Mouse (Mus musculus) midbrain, embryonic 10.5 days (tissue): ENCODE results near the gene Hnrnpul2. TPM values are rescaled to one million over a fixed set of nuclear protein-coding genes. Genes with fewer than 3 reads are reported as not detected.

ENCODE experiments used
- DNase-seq: peaks from one replicate; pipeline ENCODE4 v3.0.0-alpha.2; 2017; ENCODE audit warnings: low spot score
- H3K27ac ChIP-seq: fragments of 300-500 bp; sonication (generic); replicated peaks from 2 replicates; pipeline ENCODE4 v1.5.1; 2016; ENCODE audit warnings: mild to moderate bottlenecking
- H3K27me3 ChIP-seq: fragments of 300-500 bp; sonication (generic); 2 replicates; pipeline ENCODE4 v1.6.1; 2016; ENCODE audit warnings: low read depth, mild to moderate bottlenecking; ENCODE audit not compliant: poor library complexity, severe bottlenecking
- H3K36me3 ChIP-seq: fragments of 300-500 bp; sonication (generic); 2 replicates; pipeline ENCODE4 v1.6.1; 2016; ENCODE audit warnings: mild to moderate bottlenecking, moderate library complexity
- H3K4me1 ChIP-seq: fragments of 300-500 bp; sonication (generic); 2 replicates; pipeline ENCODE4 v1.6.1; 2016
- H3K4me3 ChIP-seq: fragments of 300-500 bp; sonication (generic); 2 replicates; pipeline ENCODE4 v1.5.1; 2016; ENCODE audit warnings: mild to moderate bottlenecking, moderate library complexity
- H3K9me3 ChIP-seq: fragments of 300-500 bp; sonication (generic); replicated peaks from 2 replicates; pipeline ENCODE4 v1.6.1; 2016; ENCODE audit warnings: mild to moderate bottlenecking
- WGBS: fragments of 180-500 bp; shearing (Covaris S2); methylation state at CpG from one replicate; pipeline ENCODE4 v1.1.7; 2016; 5-methylcytosine and 5-hydroxymethylcytosine counted together
- polyA plus RNA-seq: library from polyadenylated mRNA; unstranded; fragments of >200 nt; fragmentation: Nextera tagmentation; extraction: Ambion mirVana; gene quantifications from 2 replicates; pipeline ENCODE4 v1.2.1, GENCODE M21; 2016

Hnrnpul2 gene
- polyA plus RNA-seq = 4.3 and 4.4 TPM in 2 replicates

DNA sequence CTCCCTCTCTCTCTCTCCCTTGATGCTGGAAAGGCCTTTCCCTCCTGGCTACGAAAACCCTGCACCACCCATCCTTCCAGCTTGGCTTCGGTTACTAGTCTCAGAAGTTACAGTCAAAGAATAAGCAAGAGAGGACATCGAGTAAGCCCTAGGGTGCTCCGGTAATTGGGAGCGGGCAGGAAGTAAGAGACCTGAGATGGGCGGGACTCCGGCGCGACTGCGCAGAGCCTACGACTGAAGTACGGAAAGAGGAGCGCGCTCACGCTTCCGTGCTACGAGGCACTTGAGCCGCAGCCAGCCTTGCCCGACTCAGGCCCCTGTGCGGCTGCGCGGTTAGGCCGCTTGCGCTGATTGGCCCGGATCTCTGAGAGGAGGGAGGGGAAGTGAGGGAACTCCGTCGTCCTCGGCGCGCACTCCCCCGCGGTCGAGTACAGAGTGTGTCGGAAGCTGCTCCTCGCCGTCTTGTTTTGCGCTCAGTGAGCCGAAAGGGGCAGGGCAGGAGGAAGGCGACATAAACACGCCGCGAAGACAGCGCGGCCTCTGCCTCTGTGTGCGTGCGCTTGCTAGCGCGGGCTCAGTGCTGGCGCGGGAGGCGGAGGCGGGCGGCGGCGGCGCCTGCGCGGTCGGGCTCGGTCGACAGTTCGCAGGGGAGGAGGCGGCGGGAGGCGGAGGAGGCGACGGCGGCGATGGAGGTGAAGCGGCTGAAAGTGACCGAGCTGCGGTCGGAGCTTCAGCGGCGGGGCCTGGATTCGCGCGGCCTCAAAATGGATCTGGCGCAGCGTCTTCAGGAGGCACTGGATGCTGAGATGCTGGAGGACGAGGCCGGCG lies at the start of gene Hnrnpul2:
Gene Hnrnpul2 (plus strand): TSS at position 415 of the 828 bp plus-strand sequence.
- peak; percentile 97 for DNase-seq
- H3K36me3 ChIP-seq = peaks cover 58% of the 10 kb centered on the region
- H3K4me3 ChIP-seq = peak within 1 kb of the TSS; percentile 100
- H3K27ac ChIP-seq = peak within 1 kb of the TSS; percentile 98
- no peaks in the 10 kb centered on the region for H3K27me3 ChIP-seq
- WGBS = under 1% methylated on average over 83 of the region's 83 CpGs
- peaks cover 46% of the 10 kb centered on the region for H3K4me1 ChIP-seq
- H3K9me3 ChIP-seq = no peaks in the 10 kb centered on the region

- no peaks in the 10 kb centered on the region for H3K27me3 ChIP-seq
- 18% methylated on average over 29 of the region's 29 CpGs for WGBS
- DNase-seq = peak; percentile 83
- peaks cover 1% of the 10 kb centered on the region; the same call in 1 of the 2 replicates for H3K9me3 ChIP-seq
- H3K4me1 ChIP-seq = peaks cover 42% of the 10 kb centered on the region
- peak within 1 kb of the TSS; percentile 89 for H3K4me3 ChIP-seq
- peak within 1 kb of the TSS; percentile 98 for H3K27ac ChIP-seq
- H3K36me3 ChIP-seq = peaks cover 76% of the 10 kb centered on the region
Measured at GRCm38 (mm10) chr19:8770567-8771270, 49.1 kb upstream of the Hnrnpul2 start, which contains the start of gene Tmem223. TSS of gene Tmem223 (plus strand) at chr19:8770996.

DNA sequence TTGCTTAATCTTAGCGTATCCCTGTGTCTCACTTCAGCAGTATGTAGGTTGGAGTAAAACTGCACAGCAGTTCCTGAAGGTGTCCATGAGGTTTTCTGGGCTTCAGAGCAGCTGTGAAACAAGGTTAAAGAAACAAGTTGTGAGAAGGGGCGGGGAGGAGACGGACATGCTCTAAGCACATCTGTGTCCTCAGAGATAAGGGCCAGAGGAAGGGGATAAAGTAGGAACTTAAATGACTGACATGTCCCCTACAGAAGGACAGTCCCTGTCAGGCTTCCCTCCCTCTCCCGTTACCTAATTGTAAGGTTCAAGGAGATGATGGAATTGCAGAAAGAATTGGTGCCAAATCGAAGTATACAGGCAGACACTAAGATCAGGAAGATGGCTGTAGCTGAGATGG lies 46.8 kb upstream of the Hnrnpul2 start:
- Histone ChIP-seq H3K4me1 (peaks cover 49% of the 10 kb centered on the region), H3K27ac (peak overlapping the region; percentile 98; the same call in 1 of the 2 replicates), H3K27me3 (no peaks in the 10 kb centered on the region), H3K9me3 (no peaks in the 10 kb centered on the region), H3K4me3 (peak overlapping the region; percentile 89), H3K36me3 (peaks cover 56% of the 10 kb centered on the region)
- WGBS = 88% methylated on average over 5 of the region's 5 CpGs
- no peak for DNase-seq

GRCm38 (mm10) chr19:8773409-8773808 lies 46.4 kb upstream of the Hnrnpul2 start:
- H3K27ac ChIP-seq = peak overlapping the region; percentile 98
- peak; percentile 14 for DNase-seq
- H3K4me1 ChIP-seq = peaks cover 49% of the 10 kb centered on the region
- H3K36me3 ChIP-seq = peaks cover 56% of the 10 kb centered on the region
- no peaks in the 10 kb centered on the region for H3K9me3 ChIP-seq
- H3K27me3 ChIP-seq = no peaks in the 10 kb centered on the region
- H3K4me3 ChIP-seq = peak overlapping the region; percentile 89
- WGBS = 66% methylated on average over 6 of the region's 6 CpGs

DNA sequence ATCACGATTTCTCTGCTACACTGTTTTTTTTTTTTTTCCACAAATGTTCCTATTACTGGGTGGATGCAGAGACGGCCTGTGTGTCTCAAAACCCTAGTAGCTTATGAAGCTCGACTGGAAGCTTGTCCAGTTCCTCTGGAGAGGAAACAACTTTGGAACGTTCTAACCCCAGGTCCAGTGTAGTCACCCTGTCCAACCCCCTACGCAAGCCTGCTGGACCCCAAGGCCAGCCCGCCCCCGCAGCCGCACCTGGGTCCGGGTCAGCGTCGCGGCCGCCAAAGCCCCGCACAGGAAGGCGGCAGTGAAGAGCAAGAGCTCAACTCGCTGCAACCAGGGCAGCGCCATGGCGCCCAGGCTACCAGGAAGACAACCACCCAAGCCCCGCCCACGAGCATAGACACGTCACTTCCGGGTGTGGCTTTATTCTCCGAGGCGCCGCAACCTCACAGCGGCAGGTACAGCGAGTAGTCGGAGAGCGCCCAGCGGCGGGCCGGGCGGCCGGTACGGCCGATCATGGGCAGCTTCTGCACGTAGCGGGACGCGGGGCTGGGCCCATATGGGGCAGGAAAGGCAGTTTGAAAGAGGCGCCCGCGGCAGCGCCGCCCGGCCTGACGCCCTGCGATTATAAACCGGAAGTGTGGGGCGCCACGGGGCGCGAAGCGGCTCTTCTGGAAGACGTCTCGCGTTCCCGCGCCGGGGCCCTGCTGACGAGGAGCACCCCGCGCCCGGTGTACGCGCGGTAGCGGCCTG lies 45.5 kb upstream of the Hnrnpul2 start, which contains the start of gene Tmem179b:
Gene Tmem179b (minus strand): TSS at position 382 of the 750 bp plus-strand sequence.
- peak within 1 kb of the TSS; percentile 89 for H3K4me3 ChIP-seq

DNA sequence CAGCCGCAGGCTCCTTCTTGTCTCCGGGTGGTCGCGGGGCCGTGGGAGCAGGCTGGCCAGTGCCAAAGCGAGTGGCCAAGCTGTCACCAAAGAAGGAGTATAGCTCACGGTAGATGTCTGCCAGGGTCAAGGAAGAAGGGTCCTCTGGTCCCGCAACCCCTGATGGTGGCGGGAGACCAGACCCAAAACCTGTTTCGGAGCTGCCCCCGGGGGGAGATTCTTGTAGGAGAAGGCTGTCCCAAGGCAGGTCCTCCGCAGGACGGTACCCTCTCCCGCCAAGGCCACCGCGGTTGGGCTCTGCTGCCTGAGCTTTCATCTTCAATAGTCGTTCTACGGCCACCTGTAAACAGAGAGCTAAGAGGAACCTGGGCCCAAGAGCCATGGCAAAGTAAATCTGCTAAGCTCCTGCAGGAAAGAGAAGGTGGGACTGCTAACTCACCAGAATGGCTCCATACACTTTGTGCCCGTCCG lies 44.8 kb upstream of the Hnrnpul2 start:
- Histone ChIP-seq H3K27me3 (no peaks in the 10 kb centered on the region), H3K4me1 (peaks cover 49% of the 10 kb centered on the region), H3K4me3 (peak overlapping the region; percentile 89), H3K9me3 (no peaks in the 10 kb centered on the region), H3K27ac (peak overlapping the region; percentile 98), H3K36me3 (peaks cover 55% of the 10 kb centered on the region)
- 7% methylated on average over 20 of the region's 20 CpGs for WGBS
- no peak for DNase-seq

More for the DNA sequence above, 45.5 kb upstream of the Hnrnpul2 start, which contains the start of gene Tmem179b:
- DNase-seq = peak; percentile 97
- peaks cover 56% of the 10 kb centered on the region for H3K36me3 ChIP-seq
- H3K27ac ChIP-seq = peak within 1 kb of the TSS; percentile 98
- no peaks in the 10 kb centered on the region for H3K9me3 ChIP-seq
- peaks cover 49% of the 10 kb centered on the region for H3K4me1 ChIP-seq
- under 1% methylated on average over 68 of the region's 68 CpGs for WGBS
- no peaks in the 10 kb centered on the region for H3K27me3 ChIP-seq

DNA sequence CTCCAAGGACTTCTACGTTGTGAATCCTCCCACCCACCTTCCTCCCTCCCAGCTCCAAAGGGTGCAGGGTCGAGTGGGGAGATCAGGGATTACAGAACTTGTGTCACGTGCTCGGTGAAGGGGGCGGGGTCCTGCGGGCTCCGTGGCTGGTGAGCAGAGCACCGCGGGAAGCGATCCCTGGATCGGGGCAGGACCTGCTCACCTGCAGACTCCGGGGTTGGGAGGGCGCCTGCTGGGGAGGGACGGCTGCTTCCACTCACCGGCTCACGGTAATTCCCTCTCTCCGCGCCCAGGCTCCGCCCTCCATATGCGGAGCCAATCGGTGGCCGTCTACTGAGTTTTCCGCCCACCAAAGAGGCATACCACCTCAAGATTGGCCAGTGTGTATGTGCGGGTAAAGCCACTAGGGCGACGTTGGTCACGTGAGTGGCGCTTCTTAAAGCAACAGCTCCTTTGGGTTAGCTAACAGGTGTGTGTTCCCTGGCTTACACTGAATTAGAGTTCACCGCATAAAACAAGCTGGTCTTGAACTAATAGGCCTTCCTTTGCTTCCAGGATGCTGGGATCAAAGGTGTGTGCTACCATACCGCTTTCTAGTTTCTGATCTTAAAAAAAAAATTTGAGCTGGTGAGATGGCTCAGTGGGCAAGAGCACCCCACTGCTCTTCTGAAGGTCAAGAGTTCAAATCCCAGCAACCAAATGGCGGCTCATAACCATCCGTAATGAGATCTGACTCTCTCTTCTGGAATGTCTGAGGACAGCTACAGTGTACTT lies 33.6 kb upstream of the Hnrnpul2 start, which contains the start of gene Taf6l:
Gene Taf6l (minus strand): TSS at position 410 of the 774 bp plus-strand sequence.
- H3K9me3 ChIP-seq = no peaks in the 10 kb centered on the region
- H3K27me3 ChIP-seq = no peaks in the 10 kb centered on the region
- H3K4me3 ChIP-seq = peak within 1 kb of the TSS; percentile 73
- peaks cover 39% of the 10 kb centered on the region for H3K36me3 ChIP-seq
- 1% methylated on average over 32 of the region's 32 CpGs for WGBS
- peak within 1 kb of the TSS; percentile 89 for H3K27ac ChIP-seq
- DNase-seq = peak; percentile 91
- peaks cover 27% of the 10 kb centered on the region for H3K4me1 ChIP-seq

GRCm38 (mm10) chr19:8788521-8788920 lies 31.3 kb upstream of the Hnrnpul2 start:
- Histone ChIP-seq H3K36me3 (peaks cover 35% of the 10 kb centered on the region), H3K27me3 (no peaks in the 10 kb centered on the region), H3K27ac (no peak overlapping the region), H3K4me3 (no peak overlapping the region), H3K4me1 (peaks cover 27% of the 10 kb centered on the region), H3K9me3 (0 out of 2 replicates have a peak, but pooled peaks cover 5% of the 10 kb centered on the region)
- DNase-seq = no peak
- 26% methylated on average over 3 of the region's 3 CpGs for WGBS

- Histone ChIP-seq H3K9me3 (0 out of 2 replicates have a peak, but pooled peaks cover 5% of the 10 kb centered on the region), H3K4me1 (peaks cover 27% of the 10 kb centered on the region), H3K4me3 (no peak overlapping the region), H3K27me3 (no peaks in the 10 kb centered on the region), H3K36me3 (peaks cover 35% of the 10 kb centered on the region), H3K27ac (no peak overlapping the region)
- no peak for DNase-seq
- WGBS = 81% methylated on average over 1 of the region's 1 CpGs
Measured at GRCm38 (mm10) chr19:8789171-8789570, 30.6 kb upstream of the Hnrnpul2 start.

DNA sequence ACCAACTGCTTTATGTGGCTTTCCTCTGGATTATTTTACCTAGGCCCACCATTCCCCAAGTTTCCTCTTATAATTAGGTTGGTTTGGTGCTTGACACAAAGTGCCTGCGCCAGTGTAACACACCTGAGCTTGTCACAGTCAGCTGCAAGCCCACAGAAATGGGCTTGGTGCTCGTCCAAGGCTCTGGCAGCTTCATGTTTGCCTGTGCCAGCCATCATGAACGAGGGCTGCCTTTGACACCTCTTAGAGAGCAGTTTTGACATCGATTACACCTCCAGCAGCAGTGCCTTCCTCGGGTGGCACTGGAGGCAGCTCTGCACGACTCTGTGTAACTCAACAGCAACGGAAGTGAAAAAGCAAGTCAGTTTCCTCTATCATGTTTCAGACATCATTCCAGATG lies 29.6 kb upstream of the Hnrnpul2 start:
- WGBS = 89% methylated on average over 7 of the region's 7 CpGs
- H3K36me3 ChIP-seq = peaks cover 45% of the 10 kb centered on the region
- 0 out of 2 replicates have a peak, but pooled peaks cover 5% of the 10 kb centered on the region for H3K9me3 ChIP-seq
- DNase-seq = no peak
- H3K4me1 ChIP-seq = peaks cover 23% of the 10 kb centered on the region
- H3K4me3 ChIP-seq = no peak overlapping the region
- no peaks in the 10 kb centered on the region for H3K27me3 ChIP-seq
- no peak overlapping the region for H3K27ac ChIP-seq

GRCm38 (mm10) chr19:8798264-8798946 lies 21.4 kb upstream of the Hnrnpul2 start, which contains the start of gene Polr2g:
TSS of gene Polr2g (minus strand) at chr19:8798577.
- peaks cover 32% of the 10 kb centered on the region for H3K36me3 ChIP-seq
- DNase-seq = peak; percentile 89
- 0 out of 2 replicates have a peak, but pooled peaks cover 2% of the 10 kb centered on the region for H3K9me3 ChIP-seq
- 2% methylated on average over 25 of the region's 25 CpGs for WGBS
- peak within 1 kb of the TSS; percentile 85 for H3K27ac ChIP-seq
- no peaks in the 10 kb centered on the region for H3K27me3 ChIP-seq
- H3K4me3 ChIP-seq = peak within 1 kb of the TSS; percentile 84
- H3K4me1 ChIP-seq = peaks cover 25% of the 10 kb centered on the region
